Mouse (Mus musculus): Measurements from ENCODE around the gene Apip.
A peak's percentile ranks its signal among the peaks of the same experiment; 100 is the strongest.

Apip gene

GRCm38 (mm10) chr2:103073219-103073982, at the start of gene Apip, which contains the start of gene Pdhx:
TSS of gene Apip (plus strand) at chr2:103073675.
TSS of gene Pdhx (minus strand) at chr2:103073513.
- DNase-seq (ENCODE audit: low spot score): peak; percentile 99

DNA sequence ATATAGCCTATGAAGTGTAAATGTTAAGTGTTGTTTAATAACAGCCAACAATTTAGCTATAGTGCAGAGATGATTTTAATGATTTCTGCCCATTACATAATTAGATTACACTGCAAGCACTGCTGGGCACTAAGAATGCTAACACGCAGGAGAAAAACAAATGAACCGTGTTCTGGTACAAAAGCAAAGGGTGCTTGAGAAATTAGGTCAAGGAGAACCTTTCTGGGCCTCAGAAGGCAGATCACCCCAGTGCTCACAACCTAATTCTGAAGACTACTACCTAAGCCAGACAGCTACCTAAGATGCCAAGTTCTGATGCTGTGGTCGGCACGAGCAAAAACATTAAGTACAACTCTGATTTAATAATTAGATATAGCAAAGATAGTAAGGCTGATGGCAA, 35.6 kb upstream of the Apip start:
- DNase-seq (ENCODE audit: low spot score): no peak

DNA sequence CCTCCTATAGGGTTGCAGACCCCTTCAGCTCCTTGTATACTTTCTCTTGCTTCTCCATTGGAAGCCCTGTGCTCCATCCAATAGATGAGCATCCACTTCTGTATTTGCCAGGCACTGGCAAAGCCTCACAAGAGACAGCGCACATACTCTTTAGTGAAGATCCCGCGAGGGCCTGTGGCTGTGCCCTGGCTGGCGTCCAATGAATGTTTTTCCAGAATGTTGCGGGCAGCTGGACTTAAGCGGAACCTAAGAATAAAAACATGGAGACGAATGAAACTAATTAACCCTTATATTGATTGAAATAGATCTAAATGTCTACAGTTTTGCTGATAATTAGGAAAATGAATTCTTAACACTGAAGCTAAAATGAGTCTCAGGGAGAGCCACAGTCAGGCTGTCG, 32.6 kb upstream of the Apip start:
- no peak for DNase-seq (ENCODE audit: low spot score)

DNA sequence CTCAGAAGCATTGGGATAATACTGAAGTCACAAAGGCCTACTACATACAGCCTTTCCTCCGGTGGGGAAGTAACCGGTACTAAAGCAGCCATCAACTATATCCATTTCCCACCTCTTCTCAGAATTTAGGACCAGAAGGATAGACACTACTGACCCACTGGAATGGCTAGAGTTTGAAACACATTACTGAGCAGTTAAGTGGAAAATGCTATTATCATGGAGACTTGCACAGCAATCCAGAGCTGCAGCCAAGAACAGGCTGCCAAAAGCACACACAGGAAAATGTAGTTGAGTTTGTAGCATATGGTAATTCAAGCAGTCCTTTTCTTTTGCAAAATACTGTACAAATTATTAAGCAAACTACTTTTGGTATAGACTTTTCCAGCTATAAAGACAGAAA, 28.2 kb upstream of the Apip start:
- no peak for DNase-seq (ENCODE audit: low spot score)

GRCm38 (mm10) chr2:103051937-103052893, 21.3 kb upstream of the Apip start:
- no peak for DNase-seq (ENCODE audit: low spot score)

DNA sequence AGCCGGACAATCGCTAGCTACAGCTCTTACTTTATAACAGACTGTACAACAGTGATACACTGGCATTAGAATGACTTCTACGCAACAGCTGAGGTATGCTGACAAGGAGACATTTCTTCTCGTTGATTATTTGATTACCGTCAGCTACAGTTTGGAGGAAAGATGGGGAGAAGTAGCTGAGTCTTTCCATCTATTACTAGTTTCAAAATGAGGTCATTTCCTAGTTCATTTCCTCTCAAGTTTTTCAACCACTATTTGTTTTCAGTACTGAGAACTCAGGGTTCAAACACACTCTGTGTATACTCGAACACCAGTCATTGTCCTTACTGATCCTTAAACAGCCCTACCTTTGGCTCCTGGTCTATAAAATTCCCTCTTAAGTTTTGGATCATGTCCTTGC, 17.7 kb upstream of the Apip start:
- no peak for DNase-seq (ENCODE audit: low spot score)

GRCm38 (mm10) chr2:103058266-103058665, 15.2 kb upstream of the Apip start:
- DNase-seq (ENCODE audit: low spot score): no peak

DNA sequence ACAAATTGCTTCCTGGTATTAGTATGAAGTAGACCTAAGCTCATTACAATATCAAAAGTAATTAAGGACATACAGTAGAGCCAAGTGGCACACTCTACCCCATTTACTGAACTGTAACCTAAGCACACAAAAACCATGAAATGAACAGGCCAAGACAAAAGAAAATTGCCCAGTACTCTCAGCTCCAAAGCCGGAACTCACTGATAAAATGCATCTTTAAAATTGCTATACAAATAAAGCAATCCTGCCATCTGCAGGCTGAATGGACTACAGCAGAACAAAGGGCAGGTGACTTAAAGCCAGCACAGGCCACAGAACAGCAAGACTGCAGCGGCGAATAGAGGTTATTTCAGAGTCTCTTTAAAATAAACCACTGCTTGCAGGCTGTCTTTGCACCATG, 10.6 kb upstream of the Apip start:
- DNase-seq (ENCODE audit: low spot score): peak; percentile 20

DNA sequence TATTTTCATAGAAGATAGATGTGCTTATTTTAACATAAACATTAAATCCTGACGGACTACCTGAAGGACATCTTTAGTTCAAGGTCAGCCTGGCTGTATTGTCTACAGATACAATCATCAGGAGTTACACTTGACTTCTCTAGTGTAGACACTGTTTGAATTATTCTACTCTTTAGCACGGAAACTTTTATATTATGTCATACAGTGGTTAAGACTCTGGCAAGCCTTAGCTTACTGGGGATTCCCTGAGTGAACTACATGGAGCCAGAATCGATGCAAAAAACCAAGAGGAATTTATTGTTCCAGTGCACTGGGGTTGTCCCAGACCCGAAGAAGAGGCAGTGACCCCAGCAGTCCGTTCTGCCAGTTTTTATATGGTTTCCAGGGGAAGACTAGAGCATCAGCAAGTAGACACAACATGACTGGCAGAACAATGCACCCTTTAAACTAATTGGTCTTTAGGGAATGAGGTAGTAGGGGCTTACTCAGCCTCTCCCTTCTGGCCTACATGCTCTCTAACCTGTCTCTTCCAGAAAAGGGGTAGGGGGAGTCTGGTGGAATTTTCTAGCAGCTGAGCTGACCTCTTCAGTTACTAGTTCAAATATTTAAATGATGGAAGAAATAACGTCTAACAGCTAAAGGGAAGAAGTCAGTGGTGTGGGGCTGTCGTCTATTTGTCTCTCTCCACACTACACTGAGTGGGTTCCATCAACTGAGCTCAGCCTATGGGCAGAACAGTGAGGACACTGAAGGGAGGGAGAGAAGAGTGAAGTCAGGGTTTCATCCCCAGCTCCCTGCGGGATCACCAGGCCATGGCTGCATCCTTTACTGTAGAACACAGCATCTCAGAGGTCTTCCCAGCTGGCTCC, 6.6 kb upstream of the Apip start:
- no peak for DNase-seq (ENCODE audit: low spot score)

DNA sequence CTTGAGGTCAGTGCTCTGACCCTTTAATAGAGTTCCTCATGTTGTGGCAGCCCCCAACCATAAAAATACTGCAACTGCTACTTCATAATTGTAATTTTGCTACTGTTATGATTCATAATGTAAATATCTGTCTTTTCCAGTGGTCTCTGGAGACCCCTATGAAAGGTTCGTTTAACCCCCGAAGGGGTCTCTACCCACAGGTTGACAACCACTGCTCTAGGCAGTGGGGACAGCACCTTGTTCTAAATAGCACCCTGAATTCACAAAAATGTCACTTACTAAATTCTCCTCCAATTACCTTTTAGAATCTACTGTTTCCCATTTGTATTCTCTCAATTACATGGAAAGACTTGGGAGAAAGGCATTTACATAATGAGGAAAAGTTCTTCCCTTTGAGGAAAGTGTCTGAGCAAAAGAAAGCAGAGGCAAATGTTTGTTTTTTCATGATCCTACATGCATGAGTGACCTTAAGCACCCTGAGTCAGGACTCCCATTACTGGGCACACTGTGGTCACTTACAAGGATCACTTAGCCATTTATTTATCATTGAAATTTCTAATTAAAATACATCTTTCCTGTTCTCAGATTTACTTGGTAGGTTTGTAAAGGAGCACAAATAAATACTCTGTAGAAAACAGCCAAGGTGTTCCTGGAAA, 5.8 kb upstream of the Apip start:
- DNase-seq (ENCODE audit: low spot score): no peak

DNA sequence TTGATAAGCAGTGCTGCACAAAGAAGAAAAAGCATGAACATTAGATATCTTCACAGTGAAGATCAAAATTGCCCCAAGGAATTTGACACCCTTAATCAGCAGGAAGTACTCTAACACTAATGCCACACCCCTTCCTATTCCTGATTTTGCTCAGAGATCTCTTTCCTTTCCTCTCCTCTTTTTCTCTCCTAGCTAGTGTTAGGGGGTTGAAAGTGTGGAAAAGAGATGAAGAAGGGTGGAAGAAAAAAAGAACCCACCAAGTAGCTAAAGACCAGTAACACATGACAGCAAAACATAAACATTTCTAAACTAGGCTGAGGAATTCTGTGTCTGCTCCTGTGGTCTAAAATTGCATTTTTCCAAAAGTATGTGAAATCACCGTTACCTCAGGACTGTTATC, 4.9 kb upstream of the Apip start:
- DNase-seq (ENCODE audit: low spot score): no peak

DNA sequence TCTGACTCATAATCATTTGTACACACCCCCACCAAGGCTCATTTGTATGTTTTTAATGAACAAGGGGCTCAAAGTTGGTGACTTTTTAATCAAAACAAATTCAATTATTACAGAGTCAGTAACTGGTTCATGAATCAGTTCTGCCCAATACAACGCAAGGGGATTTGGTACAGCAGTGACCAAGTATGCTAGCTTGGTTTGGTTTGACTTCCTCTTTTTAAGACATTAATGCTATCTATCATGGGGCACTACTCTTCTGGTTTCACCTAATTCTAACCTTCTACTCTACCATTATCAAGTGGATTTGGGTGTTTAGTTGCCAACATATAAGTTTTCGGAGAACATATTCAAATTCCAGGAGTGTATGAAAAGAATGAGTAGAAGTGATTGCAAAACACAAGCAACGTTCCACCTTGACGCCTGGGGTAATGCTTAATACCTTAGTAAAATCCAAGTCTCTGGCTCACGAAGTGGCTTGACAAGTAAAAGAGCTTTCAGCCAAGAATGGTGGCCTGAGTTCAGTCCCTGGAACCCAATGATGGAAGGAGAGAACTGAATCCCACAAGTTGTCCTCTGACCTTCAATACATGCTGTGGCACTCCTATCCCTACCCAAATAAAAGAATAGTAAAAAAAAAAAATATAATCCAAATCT, 3.6 kb upstream of the Apip start:
- no peak for DNase-seq (ENCODE audit: low spot score)

DNA sequence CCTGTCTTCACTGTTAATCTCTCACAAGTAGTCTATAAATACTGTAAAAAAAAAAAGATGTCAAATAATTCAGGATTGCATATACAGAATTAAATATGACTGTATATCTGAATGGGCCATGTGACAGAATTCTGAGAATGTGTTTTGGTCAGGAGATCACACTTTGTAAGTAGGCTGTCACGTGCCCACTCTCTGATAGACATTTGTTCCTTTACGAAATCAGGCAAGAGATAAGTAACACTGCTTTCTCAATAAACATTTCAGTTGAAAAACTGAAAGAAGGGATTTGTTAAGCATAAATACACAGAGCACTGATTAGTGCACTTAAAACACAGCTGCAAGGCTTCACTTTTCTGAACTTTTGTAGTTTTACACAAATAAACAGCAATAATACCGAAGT, 2.9 kb upstream of the Apip start:
- DNase-seq (ENCODE audit: low spot score): no peak

GRCm38 (mm10) chr2:103081117-103081516, 7.6 kb downstream of the Apip start:
- DNase-seq (ENCODE audit: low spot score): no peak

GRCm38 (mm10) chr2:103081706-103082105, 8.2 kb downstream of the Apip start:
- no peak for DNase-seq (ENCODE audit: low spot score)

GRCm38 (mm10) chr2:103082853-103083252, 9.4 kb downstream of the Apip start:
- no peak for DNase-seq (ENCODE audit: low spot score)

GRCm38 (mm10) chr2:103084451-103084850, 11.0 kb downstream of the Apip start:
- DNase-seq (ENCODE audit: low spot score): no peak

GRCm38 (mm10) chr2:103085633-103086032, 12.2 kb downstream of the Apip start:
- DNase-seq (ENCODE audit: low spot score): no peak

- DNase-seq (ENCODE audit: low spot score): no peak
These were observed 13.0 kb downstream of the Apip start for GRCm38 (mm10) chr2:103086432-103086831.

- DNase-seq (ENCODE audit: low spot score): no peak
These were observed 14.6 kb downstream of the Apip start for GRCm38 (mm10) chr2:103088099-103088498.

DNA sequence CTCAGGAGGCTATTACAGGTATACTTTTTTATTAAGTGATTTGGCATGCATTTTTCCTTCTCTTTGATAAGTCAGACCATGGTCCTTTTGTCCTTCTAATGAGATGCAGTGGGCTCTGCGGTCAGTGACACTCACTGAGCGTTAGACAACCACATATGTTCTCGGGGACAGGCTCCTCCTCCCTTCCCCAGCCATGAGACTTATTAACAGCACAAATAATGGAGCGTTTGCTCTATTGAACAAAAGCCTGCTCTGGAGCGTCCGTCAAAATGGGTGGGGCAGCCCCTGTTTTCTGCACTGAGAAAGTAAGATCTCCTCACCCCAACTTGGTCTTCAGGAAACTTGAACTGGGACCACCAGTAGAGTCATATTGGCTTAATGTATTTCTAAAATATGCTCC, 16.0 kb downstream of the Apip start:
- no peak for DNase-seq (ENCODE audit: low spot score)

Measured in ovary, postnatal 14 days (tissue).